Mouse (Mus musculus) embryonic fibroblast, embryonic 13.5 days (primary cell): ENCODE measurements at regions not wholly inside any gene's neighbourhood (a gene's known extent, or its start where the extent isn't known, plus 50 kb on each side); places are given as distances from the start of the nearest gene placed in this dataset.

Source experiments
- CTCF ChIP-seq: IDR thresholded peaks from 2 replicates; pipeline ENCODE4 v1.5.1; 2011; ENCODE audit warnings: mild to moderate bottlenecking, control low read depth, low read length, moderate library complexity, borderline replicate concordance; ENCODE audit not compliant: insufficient read depth
- POLR2A ChIP-seq: IDR thresholded peaks from 2 replicates; pipeline ENCODE4 v1.6.1; 2011; ENCODE audit warnings: low read depth, mild to moderate bottlenecking, control low read depth, low read length, moderate library complexity

GRCm38 (mm10) chr12:110367822-110368221 lies 79.1 kb upstream of the Ppp2r5c start:
- TF ChIP-seq CTCF (no peak), POLR2A (no peak)
